Mouse (Mus musculus) MEL (cell line): ENCODE results near the gene Abca6. TPM values are rescaled to one million over a fixed set of nuclear protein-coding genes. Genes with fewer than 3 reads are reported as not detected.

Experiments used
- DNase-seq: peaks from one replicate; pipeline ENCODE4 v3.0.0; 2011; ENCODE audit warnings: low read depth, low spot score
- H3K27ac ChIP-seq: 2 replicates; pipeline ENCODE4 v1.5.1; 2012; ENCODE audit warnings: low read depth, mild to moderate bottlenecking, control low read depth, low read length, moderate library complexity; ENCODE audit not compliant: control insufficient read depth
- H3K27me3 ChIP-seq, 2 experiments: fragments of 150-350 bp in 1 of 2; sonication (generic) in 1 of 2; 2 replicates each; pipeline ENCODE4 v1.6.1; 2012; ENCODE audit warnings: low read length in 2 of 2, mild to moderate bottlenecking in 2 of 2, improper control_type of control experiment in 1 of 2, moderate library complexity in 1 of 2; ENCODE audit not compliant: insufficient read depth in 2 of 2, control insufficient read depth in 1 of 2
- H3K36me3 ChIP-seq, 2 experiments: 2 replicates each; pipeline ENCODE4 v1.6.1; 2012 to 2014; ENCODE audit warnings: low read length in 2 of 2, improper control_type of control experiment in 1 of 2, inconsistent platforms in 1 of 2, mild to moderate bottlenecking in 1 of 2; ENCODE audit not compliant: insufficient read depth in 2 of 2, control insufficient read depth in 1 of 2
- H3K4me1 ChIP-seq, 2 experiments: fragments of 150-350 bp in 1 of 2; sonication (generic) in 1 of 2; 2 replicates each; pipeline ENCODE4 v1.6.1; 2012; ENCODE audit warnings: low read length in 2 of 2, improper control_type of control experiment in 1 of 2, mild to moderate bottlenecking in 1 of 2; ENCODE audit not compliant: insufficient read depth in 2 of 2, control insufficient read depth in 1 of 2
- H3K4me3 ChIP-seq, 2 experiments: fragments of 150-350 bp in 1 of 2; sonication (generic) in 1 of 2; 2 replicates each; pipeline ENCODE4 v1.5.1; 2012; ENCODE audit warnings: low read depth in 2 of 2, low read length in 2 of 2, mild to moderate bottlenecking in 2 of 2, moderate library complexity in 2 of 2, control low read depth in 1 of 2, improper control_type of control experiment in 1 of 2; ENCODE audit not compliant: control insufficient read depth in 1 of 2, insufficient read depth in 1 of 2
- H3K79me2 ChIP-seq: 2 replicates; pipeline ENCODE4 v1.6.1; 2012; ENCODE audit warnings: mild to moderate bottlenecking, low read length, moderate library complexity; ENCODE audit not compliant: control insufficient read depth, poor library complexity, insufficient read depth
- H3K9ac ChIP-seq: 2 replicates; pipeline ENCODE4 v1.6.1; 2012; ENCODE audit warnings: low read depth, mild to moderate bottlenecking, control low read depth, low read length, moderate library complexity; ENCODE audit not compliant: control insufficient read depth, poor library complexity, severe bottlenecking
- H3K9me3 ChIP-seq: fragments of 150-350 bp; sonication (generic); replicated peaks from 2 replicates; pipeline ENCODE4 v1.6.1; 2012; ENCODE audit warnings: mild to moderate bottlenecking, low read length, improper control_type of control experiment, moderate library complexity; ENCODE audit not compliant: insufficient read depth
- BHLHE40 ChIP-seq: IDR thresholded peaks from 2 replicates; pipeline ENCODE4 v1.6.1; 2012; ENCODE audit warnings: low read depth, mild to moderate bottlenecking, inconsistent platforms, low read length, improper control_type of control experiment, borderline replicate concordance
- E2F4 ChIP-seq: IDR thresholded peaks from 2 replicates; pipeline ENCODE4 v1.6.1; 2011; ENCODE audit warnings: low read depth, low read length, improper control_type of control experiment, borderline replicate concordance
- EP300 ChIP-seq, 2 experiments: IDR thresholded peaks; 2 replicates each; pipeline ENCODE4 v1.6.1; 2011; ENCODE audit warnings: improper control_type of control experiment in 2 of 2, low read length in 2 of 2, low read depth in 1 of 2, mild to moderate bottlenecking in 1 of 2
- ETS1 ChIP-seq: IDR thresholded peaks from 2 replicates; pipeline ENCODE4 v1.6.1; 2012; ENCODE audit warnings: low read depth, mild to moderate bottlenecking, inconsistent platforms, low read length, improper control_type of control experiment, moderate library complexity
- GATA1 ChIP-seq: IDR thresholded peaks from 2 replicates; pipeline ENCODE4 v1.6.1; 2011; ENCODE audit warnings: low read depth, low read length, improper control_type of control experiment
- JUND ChIP-seq: IDR thresholded peaks from 2 replicates; pipeline ENCODE4 v1.6.1; 2011; ENCODE audit warnings: low read depth, mild to moderate bottlenecking, improper control_type of control experiment, low read length
- MAFK ChIP-seq: IDR thresholded peaks from 2 replicates; pipeline ENCODE4 v1.6.1; 2011; ENCODE audit warnings: low read depth, mild to moderate bottlenecking, low read length, improper control_type of control experiment, borderline replicate concordance
- MAZ ChIP-seq: IDR thresholded peaks from 2 replicates; pipeline ENCODE4 v1.6.1; 2012; ENCODE audit warnings: low read depth, mild to moderate bottlenecking, inconsistent platforms, low read length, improper control_type of control experiment
- MYB ChIP-seq: IDR thresholded peaks from 2 replicates; pipeline ENCODE4 v1.6.1; 2011; ENCODE audit warnings: mild to moderate bottlenecking, low read depth, low read length, improper control_type of control experiment
- MYC ChIP-seq: IDR thresholded peaks from 2 replicates; pipeline ENCODE4 v1.6.1; 2011; ENCODE audit warnings: low read depth, mild to moderate bottlenecking, low read length, improper control_type of control experiment, moderate library complexity
- NELFE ChIP-seq: IDR thresholded peaks from 2 replicates; pipeline ENCODE4 v1.6.1; 2011; ENCODE audit warnings: low read depth, low read length, improper control_type of control experiment
- POLR2AphosphoS2 ChIP-seq: IDR thresholded peaks from 2 replicates; pipeline ENCODE4 v1.6.1; 2011; ENCODE audit warnings: low read length, improper control_type of control experiment
- POLR2AphosphoS5 ChIP-seq: IDR thresholded peaks from 2 replicates; pipeline ENCODE4 v1.6.1; 2012; ENCODE audit warnings: low read depth, borderline replicate concordance, mild to moderate bottlenecking, inconsistent platforms, low read length, moderate library complexity, mixed read lengths
- SIN3A ChIP-seq: IDR thresholded peaks from 2 replicates; pipeline ENCODE4 v1.6.1; 2012; ENCODE audit warnings: low read length, improper control_type of control experiment, inconsistent platforms
- SMC3 ChIP-seq: IDR thresholded peaks from 2 replicates; pipeline ENCODE4 v1.6.1; 2011; ENCODE audit warnings: low read depth, low read length, improper control_type of control experiment
- TAL1 ChIP-seq: IDR thresholded peaks from 2 replicates; pipeline ENCODE4 v1.6.1; 2012; ENCODE audit warnings: mild to moderate bottlenecking, inconsistent platforms, low read length, moderate library complexity, mixed read lengths
- TBP ChIP-seq: IDR thresholded peaks from 2 replicates; pipeline ENCODE4 v1.8.0; 2011; ENCODE audit warnings: low read depth, low read length, improper control_type of control experiment
- TCF12 ChIP-seq: IDR thresholded peaks from 2 replicates; pipeline ENCODE4 v1.6.1; 2014; ENCODE audit warnings: low read depth, mild to moderate bottlenecking, inconsistent platforms, low read length, improper control_type of control experiment, moderate library complexity
- UBTF ChIP-seq: IDR thresholded peaks from 2 replicates; pipeline ENCODE4 v1.6.1; 2012; ENCODE audit warnings: low read depth, mild to moderate bottlenecking, inconsistent platforms, low read length, improper control_type of control experiment, moderate library complexity, borderline replicate concordance; ENCODE audit not compliant: insufficient read depth
- ZKSCAN1 ChIP-seq: IDR thresholded peaks from 2 replicates; pipeline ENCODE4 v1.6.1; 2012; ENCODE audit warnings: low read depth, mild to moderate bottlenecking, inconsistent platforms, low read length, improper control_type of control experiment, moderate library complexity
- ZMIZ1 ChIP-seq: IDR thresholded peaks from 2 replicates; pipeline ENCODE4 v1.6.1; 2012; ENCODE audit warnings: low read depth, mild to moderate bottlenecking, inconsistent platforms, low read length, improper control_type of control experiment, moderate library complexity
- polyA plus RNA-seq, 2 experiments: library from polyadenylated mRNA; stranded (reverse) in 1 of 2; unstranded in 1 of 2; fragments of >175 nt in 1 of 2; fragments of >200 nt in 1 of 2; gene quantifications; 2 replicates each; pipeline versions ENCODE4 v1.2.1 to v1.2.4; 2012; ENCODE audit warnings: low replicate concordance in 2 of 2, low read depth in 1 of 2; ENCODE audit not compliant: insufficient read length in 2 of 2, insufficient read depth in 1 of 2, missing spikeins in 1 of 2
- total RNA-seq: library from RNA; depleted of rRNA; stranded (reverse); fragments of 300-350 nt; gene quantifications from 2 replicates; pipeline ENCODE4 v1.2.3, GENCODE M21; 2012

Abca6 gene
- total and polyA plus RNA-seq, 3 experiments = not detected

- peak overlapping the region; percentile 19 to 25 for H3K4me3 ChIP-seq
- 0 out of 2 replicates have a peak overlapping the region, but pooled peaks have one; percentile 26 for H3K27ac ChIP-seq
- H3K27me3 ChIP-seq = no peaks in the 10 kb centered on the region; a peak in 1 of 4 replicates
- H3K9me3 ChIP-seq = no peaks in the 10 kb centered on the region
- no peaks in the 10 kb centered on the region for H3K79me2 ChIP-seq
- H3K36me3 ChIP-seq = peaks cover 0 to 12% of the 10 kb centered on the region in 2 experiments; a peak in 2 of 4 replicates
- DNase-seq = peak; percentile 68
- TF ChIP-seq BHLHE40 (no peak), EP300 (IDR thresholded peaks at IDR 0.05; ENCODE audit: low read depth in 1 of 2, low read length in 2 of 2) (peak; percentile 68 to 74; a peak in 3 of 4 replicates), POLR2AphosphoS2 (no peak), JUND (no peak), TCF12 (peak; percentile 65), NELFE (no peak), UBTF (no peak), ZMIZ1 (no peak), MAZ (no peak), MYC (no peak), GATA1 (peak; percentile 71), TAL1 (peak; percentile 71), SMC3 (no peak), POLR2AphosphoS5 (no peak), MYB (no peak), TBP (peak; percentile 11; the same call in 1 of the 2 replicates)
- H3K9ac ChIP-seq = 0 out of 2 replicates have a peak overlapping the region, but pooled peaks have one; percentile 32
- H3K4me1 ChIP-seq = peaks cover 0 to 11% of the 10 kb centered on the region in 2 experiments; a peak in 1 of 4 replicates
Observed at GRCm38 (mm10) chr11:110284185-110284787, 32.7 kb upstream of the Abca6 start.

- Histone ChIP-seq H3K9ac (no peak overlapping the region), H3K79me2 (no peaks in the 10 kb centered on the region), H3K36me3 (no peaks in the 10 kb centered on the region), H3K4me3 (no peak overlapping the region), H3K4me1 (no peaks in the 10 kb centered on the region; a peak in 1 of 4 replicates), H3K27ac (no peak overlapping the region), H3K27me3 (no peaks in the 10 kb centered on the region), H3K9me3 (no peaks in the 10 kb centered on the region)
- TF ChIP-seq EP300 (IDR thresholded peaks at IDR 0.05; ENCODE audit: low read depth in 1 of 2, low read length in 2 of 2) = no peak
- TF ChIP-seq NELFE = no peak
- no peak for TF ChIP-seq MAFK
- TF ChIP-seq ZKSCAN1 = no peak
- TF ChIP-seq SIN3A = no peak
- TF ChIP-seq E2F4 = no peak
- TF ChIP-seq POLR2AphosphoS2 = no peak
- no peak for TF ChIP-seq ZMIZ1
- no peak for TF ChIP-seq MYB
- TF ChIP-seq BHLHE40 = no peak
- TF ChIP-seq ETS1 = no peak
- DNase-seq = peak; percentile 21
Observed at GRCm38 (mm10) chr11:110274794-110275193, 23.2 kb upstream of the Abca6 start.
